Mouse (Mus musculus) E14TG2a.4 (cell line): ENCODE data around the gene Xxylt1.

Experiments used
- CTCF ChIP-seq: conservative IDR thresholded peaks from 2 replicates; pipeline ENCODE4 v1.5.1; 2014; ENCODE audit warnings: low read length
- NANOG ChIP-seq: IDR thresholded peaks from 2 replicates; pipeline ENCODE4 v1.6.1; 2014; ENCODE audit warnings: borderline replicate concordance, low read length, mixed read lengths
- POU5F1 ChIP-seq: IDR thresholded peaks from 2 replicates; pipeline ENCODE4 v1.6.1; 2014; ENCODE audit warnings: low read length, borderline replicate concordance

- TF ChIP-seq CTCF (no peak), NANOG (no peak), POU5F1 (no peak)
Observed at GRCm38 (mm10) chr16:30916931-30917330, 164.3 kb downstream of the Xxylt1 start.
